10 mouse cellular contexts compared by ENCODE assay signal in genomic region chr5:120235571-120235970, GRCm38 (mm10).
DNase-seq lines count a peak whose midpoint lies in the region; ATAC-seq lines count a peak whose summit lies in the region.
"Had no signal": no experiment of that assay in that cellular context is flagged by ENCODE, and none has a peak within 500 bp of the region (broad histone marks: within the 10 kb centered on the region; RNA-seq: fewer than 3 reads in every experiment).

No protein-coding gene starts in this region.

- no peaks in the 10 kb centered on the region for H3K36me3 ChIP-seq in midbrain, embryonic 13.5 days
- H3K36me3 ChIP-seq in midbrain, embryonic 11.5 days (ENCODE audit: control insufficient read depth, insufficient read depth, low read length), result no peaks in the 10 kb centered on the region
- H3K36me3 ChIP-seq in hindbrain, embryonic 13.5 days, result no peaks in the 10 kb centered on the region
- H3K36me3 ChIP-seq: embryonic facial prominence, embryonic 13.5 days; limb, embryonic 13.5 days had no signal

- H3K4me2 ChIP-seq in midbrain, embryonic 13.5 days (replicated peaks), result no peak overlapping the region
- H3K4me2 ChIP-seq in midbrain, embryonic 11.5 days, result no peak overlapping the region
- H3K4me2 ChIP-seq in hindbrain, embryonic 13.5 days, result no peak overlapping the region
- H3K4me2 ChIP-seq: embryonic facial prominence, embryonic 13.5 days; limb, embryonic 13.5 days had no signal

- intact Hi-C loops in left cerebral cortex, postnatal 4 days (cut with DNase I), result no loop called here

- H3K9me3 ChIP-seq in midbrain, embryonic 13.5 days, result no peaks in the 10 kb centered on the region; the same call in 1 of the 2 replicates
- H3K9me3 ChIP-seq in midbrain, embryonic 11.5 days (ENCODE audit: control insufficient read depth, low read length), result no peaks in the 10 kb centered on the region
- H3K9me3 ChIP-seq in hindbrain, embryonic 13.5 days, result no peaks in the 10 kb centered on the region
- H3K9me3 ChIP-seq: embryonic facial prominence, embryonic 13.5 days; limb, embryonic 13.5 days had no signal

- peak; percentile 38; the same call in 1 of the 2 replicates for ATAC-seq in midbrain, embryonic 13.5 days
- no peak for ATAC-seq in midbrain, embryonic 11.5 days (ENCODE audit: low FRiP score)
- ATAC-seq in hindbrain, embryonic 13.5 days (ENCODE audit: low FRiP score), result no peak
- ATAC-seq in megakaryocyte-erythroid progenitor cell, adult 5-6 weeks (replicated peaks; ENCODE audit: low FRiP score, low TSS enrichment, poor library complexity, severe bottlenecking), result no peak
- ATAC-seq in megakaryocyte progenitor cell, adult 5-6 weeks (replicated peaks; ENCODE audit: poor library complexity), result no peak

- peaks cover 27% of the 10 kb centered on the region for H3K4me1 ChIP-seq in midbrain, embryonic 13.5 days (replicated peaks)
- peaks cover 13% of the 10 kb centered on the region for H3K4me1 ChIP-seq in midbrain, embryonic 11.5 days (ENCODE audit: control insufficient read depth, insufficient read depth, low read length)
- peaks cover 42% of the 10 kb centered on the region for H3K4me1 ChIP-seq in hindbrain, embryonic 13.5 days (replicated peaks)

- no peak overlapping the region for H3K4me3 ChIP-seq in midbrain, embryonic 13.5 days (replicated peaks)
- no peak overlapping the region for H3K4me3 ChIP-seq in midbrain, embryonic 11.5 days (ENCODE audit: low read depth, low read length)
- no peak overlapping the region for H3K4me3 ChIP-seq in hindbrain, embryonic 13.5 days
- H3K4me3 ChIP-seq: embryonic facial prominence, embryonic 13.5 days; limb, embryonic 13.5 days had no signal

- no peak overlapping the region for H3K9ac ChIP-seq in midbrain, embryonic 13.5 days (replicated peaks)
- H3K9ac ChIP-seq in midbrain, embryonic 11.5 days (ENCODE audit: low read length), result no peak overlapping the region
- no peak overlapping the region for H3K9ac ChIP-seq in hindbrain, embryonic 13.5 days
- H3K9ac ChIP-seq: embryonic facial prominence, embryonic 13.5 days; limb, embryonic 13.5 days had no signal

- H3K27ac ChIP-seq in midbrain, embryonic 13.5 days, result peak overlapping the region; percentile 65
- H3K27ac ChIP-seq in midbrain, embryonic 11.5 days (ENCODE audit: low read depth, low read length), result no peak overlapping the region
- H3K27ac ChIP-seq in hindbrain, embryonic 13.5 days, result peak overlapping the region; percentile 83
- H3K27ac ChIP-seq: embryonic facial prominence, embryonic 13.5 days; limb, embryonic 13.5 days had no signal

- H3K27me3 ChIP-seq in midbrain, embryonic 13.5 days, result peaks cover 49% of the 10 kb centered on the region
- H3K27me3 ChIP-seq in midbrain, embryonic 11.5 days (ENCODE audit: control insufficient read depth, insufficient read depth, low read length), result peaks cover 27% of the 10 kb centered on the region
- 0 out of 2 replicates have a peak, but pooled peaks cover 23% of the 10 kb centered on the region for H3K27me3 ChIP-seq in hindbrain, embryonic 13.5 days

- DNase-seq in midbrain, embryonic 11.5 days (ENCODE audit: low spot score, missing footprints), result no peak
- DNase-seq in left cerebral cortex, postnatal 4 days, result peak; percentile 91
- DNase-seq in spleen, postnatal 36 days (ENCODE audit: low spot score in 2 of 2), result no peak
- DNase-seq: kidney, adult 8-10 months had no signal

- WGBS in midbrain, embryonic 13.5 days, result 59% methylated on average over 11 of the region's 11 CpGs
- WGBS in midbrain, embryonic 11.5 days, result 80% methylated on average over 11 of the region's 11 CpGs
- 49% methylated on average over 11 of the region's 11 CpGs for WGBS in hindbrain, embryonic 13.5 days
